Mouse (Mus musculus): Measurements from ENCODE around the gene Esrrg.
A peak's percentile ranks its signal among the peaks of the same experiment; 100 is the strongest.

The Esrrg gene

GRCm38 (mm10) chr1:187830937-187831336 is 222.3 kb downstream of the Esrrg start:
- DNase-seq (ENCODE audit: inconsistent ontology term) = peak; percentile 30

- no peak for DNase-seq (ENCODE audit: inconsistent ontology term)
Observed at GRCm38 (mm10) chr1:187832851-187833250, 224.3 kb downstream of the Esrrg start.

- DNase-seq (ENCODE audit: inconsistent ontology term) = no peak
Observed at GRCm38 (mm10) chr1:187834576-187834975, 226.0 kb downstream of the Esrrg start.

DNA sequence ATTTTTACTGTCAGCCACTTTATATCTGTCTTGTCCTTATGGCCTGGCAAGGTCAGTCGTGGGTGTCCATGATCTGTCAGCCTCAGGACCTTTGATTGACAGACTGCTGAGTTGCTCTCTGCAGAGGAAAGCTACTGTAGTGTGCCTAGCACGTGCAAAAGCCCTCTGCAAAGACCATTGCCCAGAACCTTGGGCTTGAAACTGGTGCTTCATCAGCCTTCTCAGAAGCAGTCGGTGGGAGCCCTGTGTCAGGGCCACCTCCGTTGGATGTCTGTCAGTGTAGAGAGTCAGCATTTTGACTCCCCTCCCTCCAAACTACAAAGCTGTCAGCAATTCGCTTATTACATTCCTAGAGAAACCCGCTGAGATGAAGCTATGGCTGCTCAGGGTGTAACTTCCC is 227.8 kb downstream of the Esrrg start:
- no peak for DNase-seq (ENCODE audit: inconsistent ontology term)

GRCm38 (mm10) chr1:187836876-187837275 is 228.3 kb downstream of the Esrrg start:
- DNase-seq (ENCODE audit: inconsistent ontology term) = peak; percentile 55

- no peak for DNase-seq (ENCODE audit: inconsistent ontology term)
Observed at GRCm38 (mm10) chr1:187841629-187842028, 233.0 kb downstream of the Esrrg start.

- DNase-seq (ENCODE audit: inconsistent ontology term) = no peak
Observed at GRCm38 (mm10) chr1:187842702-187843101, 234.1 kb downstream of the Esrrg start.

- DNase-seq (ENCODE audit: inconsistent ontology term) = no peak
Observed at GRCm38 (mm10) chr1:187854148-187854547, 245.6 kb downstream of the Esrrg start.

DNA sequence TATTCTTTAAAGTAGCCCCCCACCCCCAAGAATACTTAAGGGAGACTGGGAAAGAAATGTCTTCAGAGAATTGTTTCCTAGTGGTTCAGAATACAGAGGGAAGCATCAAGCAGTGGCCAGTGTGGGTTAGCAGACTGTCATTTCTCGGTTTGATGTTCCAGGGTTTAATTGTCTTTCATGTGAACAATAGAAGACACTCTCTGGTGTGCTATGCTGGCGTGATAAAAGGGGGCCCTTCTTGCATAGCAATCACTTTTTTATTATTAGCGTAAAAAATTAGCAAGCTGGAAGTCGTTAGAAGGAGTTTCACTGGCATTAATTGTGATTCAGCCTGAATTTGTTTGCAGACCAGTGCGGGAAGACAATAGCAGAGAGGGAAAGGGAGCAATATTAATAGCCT is 253.7 kb downstream of the Esrrg start:
- DNase-seq (ENCODE audit: inconsistent ontology term) = peak; percentile 32

DNA sequence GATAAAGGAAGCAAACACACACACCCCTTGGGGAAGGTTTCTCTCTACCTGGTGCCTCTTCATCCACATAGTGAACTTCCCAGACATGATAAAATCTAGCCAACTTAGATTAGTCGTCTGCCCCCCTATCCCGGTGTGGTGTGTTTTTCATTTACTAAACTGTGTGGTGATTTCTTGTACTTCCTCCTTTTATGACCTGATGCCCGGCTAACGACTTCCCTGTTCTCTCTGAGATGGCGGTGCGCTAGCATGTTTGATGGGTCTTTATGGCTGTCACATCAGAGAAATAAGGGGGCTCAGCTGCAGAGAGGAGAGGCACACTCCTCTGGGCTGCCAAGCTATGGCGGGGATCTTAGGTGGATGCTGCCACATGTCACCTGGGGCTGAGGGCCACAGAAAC is 259.8 kb downstream of the Esrrg start:
- no peak for DNase-seq (ENCODE audit: inconsistent ontology term)

- no peak for DNase-seq (ENCODE audit: inconsistent ontology term)
Observed at GRCm38 (mm10) chr1:187872208-187872607, 263.6 kb downstream of the Esrrg start.

DNA sequence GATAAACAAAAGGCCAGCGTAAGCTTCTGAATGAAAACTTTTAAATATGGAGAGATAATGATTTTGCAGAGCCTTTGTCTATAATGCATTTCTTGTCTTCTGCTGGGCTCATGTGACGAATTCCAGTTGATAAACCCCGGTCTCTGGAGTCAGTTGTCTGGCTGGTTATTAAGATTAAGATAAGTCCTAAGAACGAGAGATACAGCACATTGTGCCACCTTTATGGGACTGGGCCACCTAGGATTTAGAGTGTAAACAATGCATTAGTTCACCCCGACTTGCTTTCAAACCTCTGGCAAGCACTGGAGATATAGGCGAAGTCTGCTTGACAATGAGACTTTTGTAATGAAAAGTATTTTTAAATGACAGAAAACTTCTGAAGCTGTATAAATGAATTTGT is 264.2 kb downstream of the Esrrg start:
- DNase-seq (ENCODE audit: inconsistent ontology term) = no peak

- no peak for DNase-seq (ENCODE audit: inconsistent ontology term)
Observed at GRCm38 (mm10) chr1:187873770-187874169, 265.2 kb downstream of the Esrrg start.

DNA sequence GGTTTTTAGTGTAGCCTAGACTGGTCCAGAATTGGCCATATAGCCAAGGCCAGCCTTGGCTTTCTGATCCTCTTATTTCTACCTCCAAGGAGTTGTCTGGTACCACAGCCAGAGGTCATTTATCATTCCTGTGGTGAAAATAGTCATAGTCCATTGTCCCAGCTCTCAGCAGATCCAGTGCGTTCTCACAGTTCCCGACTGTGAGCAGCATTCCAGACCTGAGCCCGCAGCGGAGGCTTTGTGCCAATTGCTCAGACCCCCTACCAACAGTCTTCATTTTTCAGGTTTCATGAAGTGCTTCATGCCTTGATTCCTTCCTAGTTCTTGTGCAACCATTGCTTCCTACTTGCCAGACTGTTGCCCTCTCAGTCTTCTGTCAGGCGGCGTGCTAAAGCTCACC is 278.7 kb downstream of the Esrrg start:
- peak; percentile 47 for DNase-seq (ENCODE audit: inconsistent ontology term)

GRCm38 (mm10) chr1:187888142-187888541 is 279.6 kb downstream of the Esrrg start:
- no peak for DNase-seq (ENCODE audit: inconsistent ontology term)

GRCm38 (mm10) chr1:187889096-187889495 is 280.5 kb downstream of the Esrrg start:
- DNase-seq (ENCODE audit: inconsistent ontology term) = no peak

GRCm38 (mm10) chr1:187891262-187891661 is 282.7 kb downstream of the Esrrg start:
- DNase-seq (ENCODE audit: inconsistent ontology term) = no peak

DNA sequence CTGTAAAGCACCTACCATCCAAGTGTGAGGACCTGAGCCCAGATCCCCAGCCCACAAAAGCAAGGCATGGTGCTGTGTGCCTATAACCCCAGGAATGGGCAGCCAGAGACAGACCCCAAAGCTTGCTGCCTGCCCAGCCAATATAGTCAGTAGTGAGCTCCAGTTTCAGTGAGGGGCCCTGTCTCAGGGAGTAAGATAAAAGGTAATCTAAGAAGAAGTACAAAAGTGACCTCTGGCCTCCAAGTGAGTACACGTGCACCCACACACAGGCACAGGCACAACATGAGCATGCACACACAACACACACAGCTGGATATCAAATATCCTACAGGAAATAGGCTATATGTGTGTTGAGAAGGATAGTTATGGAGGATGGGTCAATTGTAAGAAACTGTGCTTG is 286.9 kb downstream of the Esrrg start:
- DNase-seq (ENCODE audit: inconsistent ontology term) = no peak

GRCm38 (mm10) chr1:187896291-187896690 is 287.7 kb downstream of the Esrrg start:
- DNase-seq (ENCODE audit: inconsistent ontology term) = no peak

DNA sequence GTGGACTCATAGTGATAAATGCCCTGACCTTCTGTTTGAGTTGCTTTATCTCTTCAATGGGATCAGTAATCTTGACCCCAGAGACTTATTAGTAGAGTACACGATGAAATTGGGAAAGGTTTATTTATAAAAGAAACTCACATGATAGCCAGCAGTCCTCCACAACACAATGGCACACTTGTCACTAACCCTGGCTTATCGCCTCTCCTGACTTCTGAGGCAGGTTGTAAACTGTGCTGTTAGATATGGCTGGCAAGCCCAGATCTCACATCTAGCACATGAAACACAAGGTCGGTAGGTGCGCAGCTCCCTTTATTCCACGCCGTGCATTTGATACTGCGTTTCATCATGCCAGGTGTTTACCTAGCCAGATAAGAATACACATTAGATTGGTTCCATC is 288.3 kb downstream of the Esrrg start:
- no peak for DNase-seq (ENCODE audit: inconsistent ontology term)

DNA sequence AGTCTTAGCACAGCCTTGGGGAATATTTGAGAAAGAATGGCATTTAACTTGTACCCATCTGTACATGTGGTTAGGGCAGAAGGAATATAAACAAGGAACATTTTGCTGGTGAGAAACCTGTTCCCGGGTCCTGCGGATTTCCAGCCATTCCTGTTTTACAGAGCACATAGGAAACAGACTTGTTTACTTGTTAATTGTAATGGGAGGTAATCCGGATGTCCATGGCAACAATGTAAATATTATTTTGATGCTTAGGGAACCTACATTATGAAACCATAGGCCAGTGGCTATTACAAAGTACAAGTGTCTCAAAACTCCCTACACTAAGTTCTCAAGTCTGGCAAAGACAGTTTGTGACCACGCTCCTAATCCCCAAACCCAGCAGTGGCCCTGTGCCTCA is 290.9 kb downstream of the Esrrg start:
- DNase-seq (ENCODE audit: inconsistent ontology term) = no peak

DNA sequence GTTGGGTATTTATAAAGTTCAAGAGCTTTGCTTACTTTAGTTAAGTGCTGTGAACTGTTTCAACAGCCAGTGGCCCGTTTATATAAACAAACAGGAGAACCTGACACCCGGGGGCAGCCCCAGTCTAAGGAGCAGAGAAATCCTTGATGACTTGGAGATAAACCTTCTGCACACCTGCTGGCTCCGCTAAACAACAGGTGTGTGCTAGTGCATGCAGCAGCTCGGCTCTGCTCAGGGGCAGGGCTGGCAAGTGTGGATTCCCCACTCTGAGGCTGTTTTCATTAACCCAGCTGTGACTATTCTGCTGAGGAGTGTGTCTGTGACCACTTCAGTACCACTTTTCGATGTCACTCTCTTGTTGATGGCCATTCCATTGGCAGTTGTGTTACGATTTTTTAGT is 292.2 kb downstream of the Esrrg start:
- DNase-seq (ENCODE audit: inconsistent ontology term) = no peak

GRCm38 (mm10) chr1:187902176-187902575 is 293.6 kb downstream of the Esrrg start:
- DNase-seq (ENCODE audit: inconsistent ontology term) = no peak

- no peak for DNase-seq (ENCODE audit: inconsistent ontology term)
Observed at GRCm38 (mm10) chr1:187904731-187905130, 296.1 kb downstream of the Esrrg start.

GRCm38 (mm10) chr1:187907407-187907806 is 298.8 kb downstream of the Esrrg start:
- no peak for DNase-seq (ENCODE audit: inconsistent ontology term)

Measured in Muller cell, postnatal 12 days (primary cell).